Mouse (Mus musculus) midbrain, postnatal 0 days (tissue): ENCODE measurements around the gene Zfp42. TPM values are rescaled to one million over a fixed set of nuclear protein-coding genes. Genes with fewer than 3 reads are reported as not detected.

Experiments used
- ATAC-seq: fragments of 200-750 bp; cut with Nextera tagmentation; 2 replicates; pipeline ENCODE4 v1.8.0; 2017; ENCODE audit warnings: moderate number of reproducible peaks, mild to moderate bottlenecking, moderate TSS enrichment, moderate library complexity; ENCODE audit not compliant: low FRiP score
- DNase-seq: peaks from one replicate; pipeline ENCODE4 v3.0.0-alpha.2; 2015; ENCODE audit warnings: low spot score
- H3K27ac ChIP-seq: fragments of 300-500 bp; sonication (generic); 2 replicates; pipeline ENCODE4 v1.5.1; 2014; ENCODE audit warnings: low read depth, mild to moderate bottlenecking, low read length, mixed read lengths
- H3K27me3 ChIP-seq: fragments of 300-500 bp; sonication (generic); 2 replicates; pipeline ENCODE4 v1.6.1; 2014; ENCODE audit warnings: low read length, control low read depth, mixed read lengths; ENCODE audit not compliant: insufficient read depth
- H3K36me3 ChIP-seq: fragments of 300-500 bp; sonication (generic); 2 replicates; pipeline ENCODE4 v1.6.1; 2014; ENCODE audit warnings: low read length, control low read depth, mixed read lengths; ENCODE audit not compliant: insufficient read depth
- H3K4me1 ChIP-seq: fragments of 300-500 bp; sonication (generic); 2 replicates; pipeline ENCODE4 v1.6.1; 2014; ENCODE audit warnings: mild to moderate bottlenecking, control low read depth, antibody characterized with exemption, low read length, mixed read lengths; ENCODE audit not compliant: insufficient read depth
- H3K4me2 ChIP-seq: fragments of 300-500 bp; sonication (generic); 2 replicates; pipeline ENCODE4 v1.6.1; 2014; ENCODE audit warnings: low read depth, mild to moderate bottlenecking, low read length, mixed read lengths; ENCODE audit not compliant: poor library complexity, severe bottlenecking
- H3K4me3 ChIP-seq: fragments of 300-500 bp; sonication (generic); 2 replicates; pipeline ENCODE4 v1.5.1; 2014; ENCODE audit warnings: low read depth, mild to moderate bottlenecking, low read length, moderate library complexity
- H3K9ac ChIP-seq: fragments of 300-500 bp; sonication (generic); replicated peaks from 2 replicates; pipeline ENCODE4 v1.6.1; 2014; ENCODE audit warnings: mild to moderate bottlenecking, low read length, moderate library complexity, mixed read lengths; ENCODE audit not compliant: poor library complexity, severe bottlenecking
- H3K9me3 ChIP-seq: fragments of 300-500 bp; sonication (generic); 2 replicates; pipeline ENCODE4 v1.6.1; 2016; ENCODE audit warnings: low read length, control low read depth
- CTCF ChIP-seq: IDR thresholded peaks from 2 replicates; pipeline ENCODE4 v1.5.1; 2016; ENCODE audit warnings: antibody characterized with exemption, mild to moderate bottlenecking
- WGBS: fragments of 180-500 bp; shearing (Covaris S2); extraction: QIAGEN DNeasy Blood & Tissue Kit; methylation state at CpG from one replicate; pipeline ENCODE4 v1.1.7; 2014; 5-methylcytosine and 5-hydroxymethylcytosine counted together
- polyA plus RNA-seq: library from polyadenylated mRNA; unstranded; fragments of >200 nt; fragmentation: Nextera tagmentation; extraction: Ambion mirVana; gene quantifications from 2 replicates; pipeline ENCODE4 v1.2.1, GENCODE M21; 2015
- total RNA-seq: library from RNA; depleted of rRNA; stranded (reverse); fragments of >200 nt; gene quantifications from 2 replicates; pipeline ENCODE4 v1.2.3, GENCODE M21; 2014

The Zfp42 gene
- total and polyA plus RNA-seq, 2 experiments from 2014 or later = not detected

DNA sequence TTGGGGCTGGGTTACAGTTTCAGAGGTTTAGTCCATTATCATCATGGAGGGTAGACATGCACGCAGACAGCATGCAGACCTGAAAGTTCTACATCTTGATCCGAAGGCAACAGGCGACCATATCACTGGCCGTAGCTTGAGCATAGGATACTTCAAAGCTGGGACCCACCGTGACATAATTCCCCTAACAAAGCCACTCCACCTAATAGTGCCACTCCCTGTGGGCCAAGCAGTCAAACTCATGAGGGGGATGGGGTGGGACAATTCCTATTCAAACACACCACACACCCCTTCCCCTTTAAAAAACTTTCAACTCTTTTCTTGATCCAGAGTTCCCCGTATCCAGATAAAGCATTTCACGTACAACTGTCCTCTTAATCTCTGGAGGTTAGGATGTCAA, 23.5 kb downstream of the Zfp42 start:
- DNase-seq (no peak), ATAC-seq (no peak)
- Histone ChIP-seq H3K27me3 (no peaks in the 10 kb centered on the region), H3K9me3 (no peaks in the 10 kb centered on the region), H3K36me3 (no peaks in the 10 kb centered on the region), H3K4me2 (no peak overlapping the region), H3K4me3 (no peak overlapping the region), H3K4me1 (no peaks in the 10 kb centered on the region), H3K27ac (no peak overlapping the region), H3K9ac (no peak overlapping the region)
- 90% methylated on average over 7 of the region's 7 CpGs for WGBS
- TF ChIP-seq CTCF = no peak

- H3K27me3 ChIP-seq = no peaks in the 10 kb centered on the region
- H3K9me3 ChIP-seq = no peaks in the 10 kb centered on the region
- DNase-seq (no peak), ATAC-seq (no peak)
- no peak overlapping the region for H3K4me3 ChIP-seq
- TF ChIP-seq CTCF = no peak
- H3K9ac ChIP-seq = no peak overlapping the region
- no peaks in the 10 kb centered on the region for H3K36me3 ChIP-seq
- H3K4me1 ChIP-seq = no peaks in the 10 kb centered on the region
- WGBS = 80% methylated on average over 4 of the region's 4 CpGs
- no peak overlapping the region for H3K27ac ChIP-seq
- no peak overlapping the region for H3K4me2 ChIP-seq
Measured at GRCm38 (mm10) chr8:43278397-43278796, 28.4 kb downstream of the Zfp42 start.

DNA sequence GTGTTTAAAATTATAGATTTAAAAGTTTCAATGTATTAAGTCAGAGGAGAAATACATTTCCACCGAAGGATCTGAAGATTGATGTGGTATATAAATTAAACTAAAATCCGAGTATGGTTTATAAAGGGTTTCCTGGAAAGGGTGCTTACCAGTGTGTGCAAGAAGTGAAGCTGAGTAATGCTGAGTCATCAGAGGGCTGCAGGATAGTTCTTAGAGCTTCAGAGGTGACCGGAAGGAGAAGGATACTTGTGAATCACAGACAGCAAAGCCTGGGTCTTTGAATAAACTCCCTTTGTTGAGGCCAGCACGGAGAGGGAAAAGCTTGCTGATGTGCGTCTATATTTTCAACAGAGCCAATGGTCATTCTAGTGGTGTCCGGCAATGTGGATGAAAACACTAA, 45.8 kb downstream of the Zfp42 start:
- Histone ChIP-seq H3K4me1 (no peaks in the 10 kb centered on the region), H3K9me3 (no peaks in the 10 kb centered on the region), H3K4me3 (no peak overlapping the region), H3K27ac (no peak overlapping the region), H3K36me3 (no peaks in the 10 kb centered on the region), H3K27me3 (no peaks in the 10 kb centered on the region), H3K9ac (no peak overlapping the region), H3K4me2 (no peak overlapping the region)
- ATAC-seq = no peak
- DNase-seq = no peak
- WGBS = 93% methylated on average over 6 of the region's 6 CpGs
- TF ChIP-seq CTCF = no peak

- 91% methylated on average over 1 of the region's 1 CpGs for WGBS
- H3K27me3 ChIP-seq = no peaks in the 10 kb centered on the region
- H3K9me3 ChIP-seq = no peaks in the 10 kb centered on the region
- no peak overlapping the region for H3K9ac ChIP-seq
- no peaks in the 10 kb centered on the region for H3K4me1 ChIP-seq
- ATAC-seq = no peak
- DNase-seq = no peak
- no peak overlapping the region for H3K27ac ChIP-seq
- no peak overlapping the region for H3K4me3 ChIP-seq
- TF ChIP-seq CTCF = no peak
- H3K36me3 ChIP-seq = no peaks in the 10 kb centered on the region
- no peak overlapping the region for H3K4me2 ChIP-seq
Measured at GRCm38 (mm10) chr8:43257886-43258285, 48.9 kb downstream of the Zfp42 start.

DNA sequence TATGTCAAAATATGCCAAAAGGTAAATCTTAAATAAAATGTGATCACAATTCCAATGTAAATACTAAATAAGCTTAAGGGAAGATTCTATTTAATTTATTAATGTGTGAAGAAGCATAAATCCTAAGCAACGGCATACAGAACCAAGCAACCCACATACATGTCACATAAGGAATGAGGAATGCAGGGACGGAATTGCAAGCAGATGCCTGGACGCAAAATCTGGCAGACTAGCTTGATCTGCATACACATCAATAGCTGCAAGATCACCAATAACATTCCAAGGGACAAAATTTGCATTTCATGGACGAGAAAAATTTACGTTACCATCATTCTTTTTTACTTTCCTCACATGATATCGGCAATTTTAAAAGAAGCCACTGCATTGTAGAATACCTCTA, 51.1 kb downstream of the Zfp42 start:
- no peak for TF ChIP-seq CTCF
- Histone ChIP-seq H3K36me3 (no peaks in the 10 kb centered on the region), H3K4me3 (no peak overlapping the region), H3K27ac (no peak overlapping the region), H3K9me3 (no peaks in the 10 kb centered on the region), H3K27me3 (no peaks in the 10 kb centered on the region), H3K4me2 (no peak overlapping the region), H3K9ac (no peak overlapping the region), H3K4me1 (no peaks in the 10 kb centered on the region)
- 71% methylated on average over 6 of the region's 6 CpGs for WGBS
- DNase-seq = peak; percentile 7
- no peak for ATAC-seq

GRCm38 (mm10) chr8:43251653-43252052, 55.1 kb downstream of the Zfp42 start:
- ATAC-seq (no peak), DNase-seq (no peak)
- TF ChIP-seq CTCF = no peak
- H3K36me3 ChIP-seq = no peaks in the 10 kb centered on the region
- H3K27me3 ChIP-seq = no peaks in the 10 kb centered on the region
- WGBS = 88% methylated on average over 6 of the region's 6 CpGs
- no peak overlapping the region for H3K9ac ChIP-seq
- no peak overlapping the region for H3K4me2 ChIP-seq
- no peaks in the 10 kb centered on the region for H3K4me1 ChIP-seq
- H3K4me3 ChIP-seq = no peak overlapping the region
- no peaks in the 10 kb centered on the region for H3K9me3 ChIP-seq
- H3K27ac ChIP-seq = no peak overlapping the region
